Mouse (Mus musculus): ENCODE data around the gene Rab6b. TPM values are rescaled to one million over a fixed set of nuclear protein-coding genes. Genes with fewer than 3 reads are reported as not detected.

Rab6b gene
- polyA plus RNA-seq, 1 experiment from 2014 or later = 7.3 TPM

DNA sequence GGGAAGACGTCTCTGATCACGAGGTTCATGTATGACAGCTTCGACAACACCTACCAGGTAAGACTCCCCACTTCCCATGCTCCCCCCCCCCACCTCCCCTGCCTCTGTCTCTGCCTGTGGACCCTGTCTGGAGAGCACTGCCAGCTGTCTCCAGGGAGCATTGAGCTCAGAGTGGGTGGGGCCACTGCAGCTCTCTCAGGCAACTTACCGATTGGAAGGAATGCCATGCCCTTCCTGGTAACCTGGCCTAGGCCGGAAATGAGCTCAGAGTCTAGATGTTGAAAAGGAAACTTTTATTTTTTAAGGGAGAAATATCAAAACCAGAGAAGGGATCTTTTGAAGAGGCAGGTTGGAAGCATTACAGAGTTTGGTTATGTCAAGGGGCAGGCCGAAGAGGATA, 28.8 kb downstream of the Rab6b start:
- Histone ChIP-seq H3K27ac (replicated peaks; ENCODE audit: low read depth, low read length) (no peak overlapping the region), H3K9me3 (ENCODE audit: control insufficient read depth, low read length) (no peaks in the 10 kb centered on the region), H3K4me3 (ENCODE audit: low read depth, low read length) (no peak overlapping the region), H3K4me1 (ENCODE audit: control insufficient read depth, insufficient read depth, low read length) (peaks cover 5% of the 10 kb centered on the region), H3K9ac (ENCODE audit: low read depth, low read length) (no peak overlapping the region), H3K27me3 (replicated peaks; ENCODE audit: control insufficient read depth, insufficient read depth, low read length) (no peaks in the 10 kb centered on the region), H3K36me3 (ENCODE audit: control insufficient read depth, insufficient read depth, low read length) (no peaks in the 10 kb centered on the region), H3K4me2 (ENCODE audit: low read depth, low read length) (no peak overlapping the region)
- 71% methylated on average over 6 of the region's 6 CpGs for WGBS
- ATAC-seq (ENCODE audit: low read depth) (no peak), DNase-seq (ENCODE audit: low spot score) (no peak)

DNA sequence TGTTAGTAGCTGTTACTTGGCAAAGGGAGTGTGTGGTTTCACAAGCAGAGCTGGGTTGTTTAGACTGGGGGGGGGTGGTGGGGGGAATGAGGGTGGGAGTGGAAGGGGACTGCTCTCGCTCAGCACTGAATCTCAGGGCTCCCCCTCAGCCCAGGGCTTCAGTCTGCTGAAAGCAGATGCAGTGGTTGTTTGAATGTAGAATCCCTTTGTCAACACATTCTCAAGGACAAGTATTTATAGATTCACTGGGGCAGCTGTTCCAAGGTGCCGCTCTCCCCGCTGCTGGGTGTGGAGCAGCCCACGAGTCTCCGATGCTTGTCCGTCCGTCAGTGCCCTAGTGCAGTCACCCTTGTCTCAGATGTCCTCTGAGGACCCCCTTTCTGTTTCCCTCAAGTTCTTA, 29.7 kb downstream of the Rab6b start:
- no peak for ATAC-seq (ENCODE audit: low read depth)
- H3K9ac ChIP-seq (ENCODE audit: low read depth, low read length) = no peak overlapping the region
- DNase-seq (ENCODE audit: low spot score) = no peak
- H3K4me2 ChIP-seq (ENCODE audit: low read depth, low read length) = no peak overlapping the region
- no peak overlapping the region for H3K4me3 ChIP-seq (ENCODE audit: low read depth, low read length)
- WGBS = 86% methylated on average over 7 of the region's 7 CpGs
- no peak overlapping the region for H3K27ac ChIP-seq (replicated peaks; ENCODE audit: low read depth, low read length)
- peaks cover 9% of the 10 kb centered on the region for H3K4me1 ChIP-seq (ENCODE audit: control insufficient read depth, insufficient read depth, low read length)
- H3K9me3 ChIP-seq (ENCODE audit: control insufficient read depth, low read length) = no peaks in the 10 kb centered on the region
- H3K36me3 ChIP-seq (ENCODE audit: control insufficient read depth, insufficient read depth, low read length) = no peaks in the 10 kb centered on the region
- no peaks in the 10 kb centered on the region for H3K27me3 ChIP-seq (replicated peaks; ENCODE audit: control insufficient read depth, insufficient read depth, low read length)

DNA sequence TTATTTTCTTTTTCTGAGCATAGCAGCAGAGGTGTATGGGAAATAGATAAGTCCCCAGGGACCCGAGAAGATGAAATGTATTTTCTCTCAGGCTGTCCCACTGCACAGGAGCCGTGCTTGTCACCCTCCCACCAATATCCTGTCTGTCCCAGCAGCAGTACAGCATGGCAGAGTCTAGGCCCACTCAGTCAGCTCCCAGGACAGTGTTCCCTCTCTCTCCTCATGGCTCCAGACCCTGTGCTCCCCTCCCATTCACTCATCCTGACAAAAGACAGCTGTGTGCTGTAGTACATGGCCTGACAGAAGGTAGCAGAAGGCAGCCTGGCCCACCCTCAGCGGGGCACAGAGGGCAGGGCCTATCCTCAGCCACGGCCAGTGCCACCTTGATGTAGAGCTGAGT, 32.3 kb downstream of the Rab6b start:
- WGBS = 55% methylated on average over 3 of the region's 4 CpGs
- H3K9ac ChIP-seq (ENCODE audit: low read depth, low read length) = no peak overlapping the region
- no peaks in the 10 kb centered on the region for H3K9me3 ChIP-seq (ENCODE audit: control insufficient read depth, low read length)
- H3K4me1 ChIP-seq (ENCODE audit: control insufficient read depth, insufficient read depth, low read length) = peaks cover 9% of the 10 kb centered on the region
- no peaks in the 10 kb centered on the region for H3K36me3 ChIP-seq (ENCODE audit: control insufficient read depth, insufficient read depth, low read length)
- ATAC-seq (ENCODE audit: low read depth) (peak; percentile 23; the same call in 1 of the 2 replicates), DNase-seq (ENCODE audit: low spot score) (no peak)
- H3K27me3 ChIP-seq (replicated peaks; ENCODE audit: control insufficient read depth, insufficient read depth, low read length) = no peaks in the 10 kb centered on the region
- no peak overlapping the region for H3K4me3 ChIP-seq (ENCODE audit: low read depth, low read length)
- no peak overlapping the region for H3K27ac ChIP-seq (replicated peaks; ENCODE audit: low read depth, low read length)
- no peak overlapping the region for H3K4me2 ChIP-seq (ENCODE audit: low read depth, low read length)

DNA sequence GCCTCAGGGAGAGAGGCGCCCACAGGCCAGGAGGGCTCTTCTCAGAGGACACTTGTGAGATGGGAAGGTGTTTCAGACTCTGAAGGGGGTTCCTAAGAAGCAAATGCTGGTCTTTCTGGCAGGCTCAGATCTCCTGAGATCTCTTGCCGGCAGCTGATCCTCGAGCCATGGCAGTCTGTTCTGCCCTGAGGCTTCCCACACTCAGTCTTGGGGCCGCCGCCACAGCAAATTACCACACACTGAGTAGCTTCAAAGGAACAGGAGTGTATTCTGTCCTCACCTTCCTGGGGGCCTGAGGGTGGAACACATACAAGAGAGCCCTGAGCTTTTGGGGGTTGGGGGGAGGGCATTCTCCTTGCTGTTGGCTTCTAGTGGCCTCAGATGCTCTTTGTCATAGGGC, 33.8 kb downstream of the Rab6b start:
- DNase-seq (ENCODE audit: low spot score) (no peak), ATAC-seq (ENCODE audit: low read depth) (no peak)
- Histone ChIP-seq H3K9me3 (ENCODE audit: control insufficient read depth, low read length) (no peaks in the 10 kb centered on the region; the same call in 1 of the 2 replicates), H3K27ac (replicated peaks; ENCODE audit: low read depth, low read length) (no peak overlapping the region), H3K4me1 (ENCODE audit: control insufficient read depth, insufficient read depth, low read length) (peaks cover 9% of the 10 kb centered on the region), H3K4me3 (ENCODE audit: low read depth, low read length) (no peak overlapping the region), H3K27me3 (replicated peaks; ENCODE audit: control insufficient read depth, insufficient read depth, low read length) (no peaks in the 10 kb centered on the region), H3K4me2 (ENCODE audit: low read depth, low read length) (no peak overlapping the region), H3K9ac (ENCODE audit: low read depth, low read length) (no peak overlapping the region; the same call in 1 of the 2 replicates), H3K36me3 (ENCODE audit: control insufficient read depth, insufficient read depth, low read length) (no peaks in the 10 kb centered on the region)
- 35% methylated on average over 5 of the region's 5 CpGs for WGBS

DNA sequence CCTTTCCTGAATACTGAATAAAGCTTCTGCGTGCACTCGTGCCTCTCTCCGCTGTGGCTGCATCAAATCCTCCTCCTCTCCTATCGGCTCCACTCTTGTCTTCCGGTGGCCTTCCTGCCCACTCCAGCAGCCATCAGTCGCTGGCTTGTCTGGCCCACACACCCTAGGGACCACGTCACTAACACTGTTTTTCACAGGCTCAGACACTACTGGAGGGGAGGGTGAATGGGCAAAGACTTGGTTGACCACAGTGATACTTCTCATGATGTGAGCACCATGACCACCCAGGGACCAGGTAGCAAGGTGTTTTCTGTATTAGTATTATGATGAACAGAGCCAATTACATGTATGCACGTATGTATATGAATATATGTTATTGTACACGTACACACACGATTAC, 34.7 kb downstream of the Rab6b start:
- no peak overlapping the region for H3K4me3 ChIP-seq (ENCODE audit: low read depth, low read length)
- DNase-seq (ENCODE audit: low spot score) (no peak), ATAC-seq (ENCODE audit: low read depth) (no peak)
- H3K4me2 ChIP-seq (ENCODE audit: low read depth, low read length) = no peak overlapping the region
- no peaks in the 10 kb centered on the region for H3K27me3 ChIP-seq (replicated peaks; ENCODE audit: control insufficient read depth, insufficient read depth, low read length)
- no peaks in the 10 kb centered on the region; the same call in 1 of the 2 replicates for H3K9me3 ChIP-seq (ENCODE audit: control insufficient read depth, low read length)
- no peaks in the 10 kb centered on the region for H3K36me3 ChIP-seq (ENCODE audit: control insufficient read depth, insufficient read depth, low read length)
- no peak overlapping the region for H3K9ac ChIP-seq (ENCODE audit: low read depth, low read length)
- no peak overlapping the region for H3K27ac ChIP-seq (replicated peaks; ENCODE audit: low read depth, low read length)
- peaks cover 9% of the 10 kb centered on the region for H3K4me1 ChIP-seq (ENCODE audit: control insufficient read depth, insufficient read depth, low read length)
- 76% methylated on average over 10 of the region's 10 CpGs for WGBS

DNA sequence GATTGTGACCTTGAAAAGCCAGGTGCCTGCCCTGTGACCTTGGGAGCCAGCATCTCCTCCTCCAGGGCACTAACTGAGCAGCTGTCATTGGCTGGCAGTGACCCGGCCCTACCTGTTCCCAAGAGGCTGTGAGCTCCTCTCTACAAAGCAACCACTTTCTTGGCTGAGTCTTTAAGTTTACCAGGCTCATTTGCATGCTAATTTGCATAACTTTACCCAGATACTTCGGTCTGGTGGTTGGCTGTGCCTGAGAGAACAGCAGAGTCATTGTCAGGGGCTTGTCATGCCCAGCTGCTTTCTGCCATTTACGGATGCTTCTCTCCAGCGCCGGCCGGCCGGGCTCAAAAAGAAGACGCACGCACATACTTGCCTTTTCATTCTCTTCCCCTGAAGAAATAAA, 35.1 kb downstream of the Rab6b start:
- WGBS = 17% methylated on average over 9 of the region's 9 CpGs
- H3K9ac ChIP-seq (ENCODE audit: low read depth, low read length) = no peak overlapping the region
- no peaks in the 10 kb centered on the region for H3K36me3 ChIP-seq (ENCODE audit: control insufficient read depth, insufficient read depth, low read length)
- 0 out of 2 replicates have a peak, but pooled peaks have one; percentile 28 for ATAC-seq (ENCODE audit: low read depth)
- no peak overlapping the region for H3K4me3 ChIP-seq (ENCODE audit: low read depth, low read length)
- H3K27me3 ChIP-seq (replicated peaks; ENCODE audit: control insufficient read depth, insufficient read depth, low read length) = no peaks in the 10 kb centered on the region
- peaks cover 9% of the 10 kb centered on the region for H3K4me1 ChIP-seq (ENCODE audit: control insufficient read depth, insufficient read depth, low read length)
- no peaks in the 10 kb centered on the region; the same call in 1 of the 2 replicates for H3K9me3 ChIP-seq (ENCODE audit: control insufficient read depth, low read length)
- H3K27ac ChIP-seq (replicated peaks; ENCODE audit: low read depth, low read length) = no peak overlapping the region
- DNase-seq (ENCODE audit: low spot score) = peak; percentile 48
- H3K4me2 ChIP-seq (ENCODE audit: low read depth, low read length) = no peak overlapping the region

DNA sequence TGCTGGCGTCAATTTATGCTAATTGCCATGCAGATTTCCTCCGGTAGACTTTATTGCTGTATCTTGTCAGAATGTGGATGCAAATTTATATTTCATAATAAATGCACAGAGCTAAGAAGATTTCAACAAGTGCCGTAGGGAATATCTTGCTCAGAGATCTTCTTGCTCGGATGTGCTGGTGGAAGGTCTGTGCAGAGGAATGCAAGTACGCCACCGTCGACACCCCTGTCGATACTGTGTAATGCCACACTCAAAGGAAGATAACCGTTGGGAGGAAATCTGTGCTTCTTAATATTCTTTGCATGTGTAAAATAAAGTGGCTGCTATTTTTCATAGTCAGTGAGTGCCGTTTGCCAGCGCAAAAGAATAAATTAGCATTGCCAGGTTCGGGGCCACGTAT, 35.5 kb downstream of the Rab6b start:
- 57% methylated on average over 13 of the region's 13 CpGs for WGBS
- H3K9me3 ChIP-seq (ENCODE audit: control insufficient read depth, low read length) = no peaks in the 10 kb centered on the region; the same call in 1 of the 2 replicates
- ATAC-seq (ENCODE audit: low read depth) = no peak

DNA sequence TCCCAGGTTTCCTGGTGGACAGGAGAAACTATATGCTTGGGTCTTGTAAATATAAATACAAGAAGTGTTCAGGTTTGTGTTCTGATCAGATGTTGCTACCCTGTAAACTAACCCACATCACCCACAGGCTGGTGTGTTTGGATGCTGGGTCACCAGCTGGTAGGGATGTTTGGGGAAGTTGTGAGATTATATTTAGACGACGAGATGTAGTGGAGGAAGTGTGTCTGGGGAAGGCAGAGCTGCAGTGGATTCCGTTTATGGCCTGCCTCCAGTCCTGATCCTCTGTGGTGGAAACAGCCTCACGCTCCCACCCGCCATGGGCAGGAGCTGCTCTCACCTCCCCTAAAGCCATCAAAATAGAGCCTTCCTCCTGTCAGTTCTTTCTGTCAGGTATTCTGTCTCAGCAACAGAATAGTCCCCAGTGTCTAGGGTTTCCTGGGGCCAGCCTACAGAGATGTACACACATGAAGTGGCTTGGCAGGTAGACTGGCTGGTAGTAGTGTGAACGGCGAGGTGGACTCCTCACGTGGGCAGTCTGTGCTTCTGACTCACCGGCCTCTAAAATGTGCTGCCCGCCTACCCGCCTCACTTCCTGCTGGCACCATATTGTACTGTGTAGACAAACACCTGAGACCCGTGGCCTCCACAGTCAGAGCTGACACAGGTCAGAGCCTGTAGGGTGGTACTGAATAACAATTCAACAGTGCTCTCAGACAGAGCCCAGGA, 37.6 kb downstream of the Rab6b start:
- H3K36me3 ChIP-seq (ENCODE audit: control insufficient read depth, insufficient read depth, low read length) = no peaks in the 10 kb centered on the region
- ATAC-seq (ENCODE audit: low read depth) = no peak
- peaks cover 9% of the 10 kb centered on the region for H3K4me1 ChIP-seq (ENCODE audit: control insufficient read depth, insufficient read depth, low read length)
- H3K27me3 ChIP-seq (replicated peaks; ENCODE audit: control insufficient read depth, insufficient read depth, low read length) = no peaks in the 10 kb centered on the region
- H3K4me2 ChIP-seq (ENCODE audit: low read depth, low read length) = no peak overlapping the region
- no peak overlapping the region for H3K27ac ChIP-seq (replicated peaks; ENCODE audit: low read depth, low read length)
- no peaks in the 10 kb centered on the region; the same call in 1 of the 2 replicates for H3K9me3 ChIP-seq (ENCODE audit: control insufficient read depth, low read length)
- no peak overlapping the region for H3K4me3 ChIP-seq (ENCODE audit: low read depth, low read length)
- DNase-seq (ENCODE audit: low spot score) = no peak
- 87% methylated on average over 12 of the region's 12 CpGs for WGBS
- no peak overlapping the region for H3K9ac ChIP-seq (ENCODE audit: low read depth, low read length)

More for the DNA sequence above, 35.5 kb downstream of the Rab6b start:
- no peak for DNase-seq (ENCODE audit: low spot score)
- Histone ChIP-seq H3K9ac (ENCODE audit: low read depth, low read length) (no peak overlapping the region), H3K36me3 (ENCODE audit: control insufficient read depth, insufficient read depth, low read length) (no peaks in the 10 kb centered on the region), H3K4me1 (ENCODE audit: control insufficient read depth, insufficient read depth, low read length) (peaks cover 9% of the 10 kb centered on the region), H3K27me3 (replicated peaks; ENCODE audit: control insufficient read depth, insufficient read depth, low read length) (no peaks in the 10 kb centered on the region), H3K4me2 (ENCODE audit: low read depth, low read length) (no peak overlapping the region; the same call in 1 of the 2 replicates), H3K4me3 (ENCODE audit: low read depth, low read length) (no peak overlapping the region), H3K27ac (replicated peaks; ENCODE audit: low read depth, low read length) (no peak overlapping the region)

DNA sequence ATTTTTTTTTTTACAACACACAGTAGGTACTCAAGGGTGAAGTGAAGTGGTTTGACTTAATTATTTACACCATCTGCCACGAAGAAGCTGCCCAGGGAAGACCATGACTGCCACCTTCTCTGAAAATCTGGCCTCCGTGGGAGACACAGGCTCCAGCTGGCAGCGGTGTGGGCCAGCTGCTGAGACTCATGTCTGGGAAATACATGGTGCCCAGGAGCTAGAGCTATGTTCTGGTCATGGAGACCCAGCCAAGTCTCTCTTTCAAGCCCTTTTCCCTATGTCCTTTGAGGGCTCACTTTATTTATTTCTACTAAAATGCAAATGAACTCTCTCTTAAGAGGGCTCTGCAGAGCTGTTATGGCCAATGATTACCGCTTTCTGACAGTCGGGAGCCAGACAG, 41.7 kb downstream of the Rab6b start:
- DNase-seq (ENCODE audit: low spot score) (no peak), ATAC-seq (ENCODE audit: low read depth) (no peak)
- H3K4me3 ChIP-seq (ENCODE audit: low read depth, low read length) = no peak overlapping the region
- no peak overlapping the region for H3K9ac ChIP-seq (ENCODE audit: low read depth, low read length)
- no peaks in the 10 kb centered on the region for H3K4me1 ChIP-seq (ENCODE audit: control insufficient read depth, insufficient read depth, low read length)
- no peak overlapping the region for H3K4me2 ChIP-seq (ENCODE audit: low read depth, low read length)
- H3K36me3 ChIP-seq (ENCODE audit: control insufficient read depth, insufficient read depth, low read length) = no peaks in the 10 kb centered on the region
- WGBS = 84% methylated on average over 5 of the region's 5 CpGs
- H3K27me3 ChIP-seq (replicated peaks; ENCODE audit: control insufficient read depth, insufficient read depth, low read length) = no peaks in the 10 kb centered on the region
- no peaks in the 10 kb centered on the region; the same call in 1 of the 2 replicates for H3K9me3 ChIP-seq (ENCODE audit: control insufficient read depth, low read length)
- H3K27ac ChIP-seq (replicated peaks; ENCODE audit: low read depth, low read length) = no peak overlapping the region

Data from embryonic facial prominence, embryonic 14.5 days (tissue).